Mouse (Mus musculus): ENCODE results near the gene Nanp. TPM values are rescaled to one million over a fixed set of nuclear protein-coding genes. Genes with fewer than 3 reads are reported as not detected.

The Nanp gene
- 34.0 TPM for polyA plus RNA-seq (2014; fragmentation: Illumina TruSeq; extraction: RNeasy Lipid Tissue Mini Kit (QIAGEN cat#74804); ENCODE audit: low read depth, low replicate concordance)

GRCm38 (mm10) chr2:151039232-151039695 lies at the start of gene Nanp, which contains the start of gene Ninl:
TSS of gene Nanp (minus strand) at chr2:151039398.
TSS of gene Ninl (minus strand) at chr2:151039382.

Other genes starting within 250 kb of the Nanp start
- 106 TPM for gene Abhd12, start 134.7 kb downstream of the Nanp start, polyA plus RNA-seq (2014; fragmentation: Illumina TruSeq; extraction: RNeasy Lipid Tissue Mini Kit (QIAGEN cat#74804); ENCODE audit: low read depth, low replicate concordance)
- 5.4 TPM for gene Gins1, start 134.0 kb downstream of the Nanp start, polyA plus RNA-seq (2014; fragmentation: Illumina TruSeq; extraction: RNeasy Lipid Tissue Mini Kit (QIAGEN cat#74804); ENCODE audit: low read depth, low replicate concordance)
- 14.5 TPM for gene Ninl, start within 50 bp of the Nanp start, polyA plus RNA-seq (2014; fragmentation: Illumina TruSeq; extraction: RNeasy Lipid Tissue Mini Kit (QIAGEN cat#74804); ENCODE audit: low read depth, low replicate concordance)
- gene Gm14151, start 53.0 kb upstream of the Nanp start, polyA plus RNA-seq (2014; fragmentation: Illumina TruSeq; extraction: RNeasy Lipid Tissue Mini Kit (QIAGEN cat#74804); ENCODE audit: low read depth, low replicate concordance): not detected
- not detected for gene Gm14147, start 58.8 kb upstream of the Nanp start, polyA plus RNA-seq (2014; fragmentation: Illumina TruSeq; extraction: RNeasy Lipid Tissue Mini Kit (QIAGEN cat#74804); ENCODE audit: low read depth, low replicate concordance)

All from adrenal gland, adult 10 weeks (tissue).